Comparison of ENCODE assay signal across 8 mouse cellular contexts in genomic region chr15:79741921-79742705, GRCm38 (mm10). TPM values are rescaled to one million over a fixed set of nuclear protein-coding genes. Genes with fewer than 3 reads are reported as not detected.
A peak's percentile ranks its signal among the peaks of the same experiment; 100 is the strongest.
DNase-seq lines count a peak whose midpoint lies in the region; ATAC-seq and TF ChIP-seq lines count a peak whose summit lies in the region.

Sun2 (minus strand) TSS chr15:79742536.

- H3K4me1 ChIP-seq in hindbrain, postnatal 0 days (ENCODE audit: insufficient read depth, low read length): peaks cover 7% of the 10 kb centered on the region; the same call in 1 of the 2 replicates
- peaks cover 57% of the 10 kb centered on the region for H3K4me1 ChIP-seq in megakaryocyte, embryonic 14.5 days

- H3K9ac ChIP-seq in hindbrain, postnatal 0 days (replicated peaks; ENCODE audit: low read length): peak within 1 kb of the TSS; percentile 93

- H3K4me3 ChIP-seq in gastrocnemius, adult 2 months: peak within 1 kb of the TSS; percentile 98
- peak within 1 kb of the TSS; percentile 96 for H3K4me3 ChIP-seq in hindbrain, postnatal 0 days (ENCODE audit: low read length)
- peak within 1 kb of the TSS; percentile 97 for H3K4me3 ChIP-seq in megakaryocyte, embryonic 14.5 days (replicated peaks)

- TF ChIP-seq CTCF in gastrocnemius, adult 2 months (IDR thresholded peaks at IDR 0.05): no peak; the same call in 1 of the 2 replicates
- TF ChIP-seq CTCF in hindbrain, postnatal 0 days (IDR thresholded peaks at IDR 0.05; ENCODE audit: low read depth): no peak

- intact Hi-C loops in gastrocnemius, adult 2 months (cut with DNase I): loop anchor here (2.0 to 10.0 kb wide), 3 partner anchors 51 to 343 kb away; partner anchors contain the start of gene Gtpbp1

- peaks cover 20% of the 10 kb centered on the region; the same call in 1 of the 2 replicates for H3K36me3 ChIP-seq in hindbrain, postnatal 0 days (ENCODE audit: insufficient read depth, low read length)
- H3K36me3 ChIP-seq in megakaryocyte, embryonic 14.5 days (replicated peaks; ENCODE audit: low read length): peaks cover 55% of the 10 kb centered on the region

- peak within 1 kb of the TSS; percentile 80 for H3K4me2 ChIP-seq in hindbrain, postnatal 0 days (ENCODE audit: low read depth, low read length)

- peak within 1 kb of the TSS; percentile 98 for H3K27ac ChIP-seq in gastrocnemius, adult 2 months
- peak within 1 kb of the TSS; percentile 83 for H3K27ac ChIP-seq in hindbrain, postnatal 0 days

- H3K27me3 ChIP-seq in hindbrain, postnatal 0 days (ENCODE audit: insufficient read depth, low read length): no peaks in the 10 kb centered on the region
- no peaks in the 10 kb centered on the region for H3K27me3 ChIP-seq in megakaryocyte, embryonic 14.5 days (replicated peaks)

- WGBS in hindbrain, postnatal 0 days: under 1% methylated on average over 76 of the region's 93 CpGs

- H3K9me3 ChIP-seq in hindbrain, postnatal 0 days (ENCODE audit: low read length): no peaks in the 10 kb centered on the region
- no peaks in the 10 kb centered on the region for H3K9me3 ChIP-seq in megakaryocyte, embryonic 14.5 days

- DNase-seq in WW6 (ENCODE audit: low read depth, low spot score): peak; percentile 40
- DNase-seq in cerebellum, postnatal 4 days (ENCODE audit: low spot score in 2 of 2): peak; percentile 78 to 93
- peak; percentile 96 for DNase-seq in gastrocnemius, adult 2 months
- peak; percentile 96 for DNase-seq in hindbrain, postnatal 0 days (ENCODE audit: low spot score)
- peak; percentile 88 to 92 for DNase-seq in left cerebral cortex, adult 8-10 months (ENCODE audit: low spot score in 2 of 2)
- DNase-seq in right cerebral cortex, postnatal 10 days (ENCODE audit: low spot score in 2 of 2): peak; percentile 96
- DNase-seq in urinary bladder, postnatal 25 days (ENCODE audit: low spot score): peak; percentile 88

- ATAC-seq in hindbrain, postnatal 0 days: peak; percentile 94

RNA-seq across cellular contexts. Expression of gene Sun2, which starts in this region (rescaled TPM):
- total RNA-seq in gastrocnemius, adult 2 months (2021): 10 to 100 TPM; 88.4 to 92.5 TPM
- 43.6 and 45.4 TPM in 2 replicates for total RNA-seq in hindbrain, postnatal 0 days (2014; rRNA removed)
- 4.5 and 5.5 TPM in 2 replicates for polyA plus RNA-seq in hindbrain, postnatal 0 days (2015; fragmentation: Nextera tagmentation; extraction: Ambion mirVana)
- total RNA-seq in left cerebral cortex, adult 8-10 months (2022): 10 to 100 TPM; 50.4 to 71.2 (median 63.2) TPM
- 27.2 and 34.9 TPM in 2 replicates for polyA plus RNA-seq in megakaryocyte, embryonic 14.5 days (2012; ENCODE audit: insufficient read depth, low replicate concordance)

Comparison
In these comparisons a context has a peak if more than half of its experiments do, and no peak if none do; other contexts are left out.
1. Peak in every context shown above with its lines: DNase-seq, ATAC-seq, H3K4me3 ChIP-seq and H3K27ac ChIP-seq.
2. DNase-seq: peak in every context shown above with its lines; median percentile 96 in gastrocnemius, adult 2 months; 96 in hindbrain, postnatal 0 days; 96 in right cerebral cortex, postnatal 10 days; 90 in left cerebral cortex, adult 8-10 months; 88 in urinary bladder, postnatal 25 days; 86 in cerebellum, postnatal 4 days; 40 in WW6.